Mouse (Mus musculus) adrenal gland, postnatal 10 days (tissue): Measurements from ENCODE around the gene Zbtb49. TPM values are rescaled to one million over a fixed set of nuclear protein-coding genes. Genes with fewer than 3 reads are reported as not detected.
A peak's percentile ranks its signal among the peaks of the same experiment; 100 is the strongest.

Source experiments
- DNase-seq: peaks from one replicate; pipeline ENCODE4 v3.0.0; 2021; ENCODE audit warnings: mixed read lengths
- total RNA-seq, 2 experiments: library from RNA; stranded (reverse); gene quantifications; 2 replicates each; pipeline ENCODE4 v1.2.3; 2021

Zbtb49 gene
- total RNA-seq, 2 experiments from 2014 or later = 7.0 to 12.4 TPM

GRCm38 (mm10) chr5:38195941-38196340 is 24.3 kb downstream of the Zbtb49 start:
- peak; percentile 25 for DNase-seq

- no peak for DNase-seq
Measured at GRCm38 (mm10) chr5:38194946-38195345, 25.3 kb downstream of the Zbtb49 start.

DNA sequence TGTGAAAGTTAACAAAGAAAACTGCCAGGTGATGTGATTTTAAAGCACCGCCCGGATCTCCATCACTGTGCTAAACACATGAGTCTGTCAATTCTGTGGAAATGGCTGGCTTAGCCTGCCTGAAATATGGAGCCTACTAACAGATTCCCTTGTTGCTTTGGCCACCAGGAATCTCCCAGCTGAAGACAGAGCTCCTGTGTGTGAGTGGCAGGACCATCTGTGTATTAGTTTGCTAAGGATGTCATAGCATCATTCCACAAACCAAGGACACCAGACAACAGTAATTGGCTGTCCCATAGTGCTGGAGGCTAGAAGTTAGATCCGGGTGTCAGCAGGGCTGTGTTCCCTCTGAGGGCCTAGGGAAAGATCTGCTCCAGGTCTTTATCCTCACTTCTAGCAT is 29.4 kb downstream of the Zbtb49 start:
- no peak for DNase-seq

GRCm38 (mm10) chr5:38187006-38187405 is 33.3 kb downstream of the Zbtb49 start:
- DNase-seq = no peak

DNA sequence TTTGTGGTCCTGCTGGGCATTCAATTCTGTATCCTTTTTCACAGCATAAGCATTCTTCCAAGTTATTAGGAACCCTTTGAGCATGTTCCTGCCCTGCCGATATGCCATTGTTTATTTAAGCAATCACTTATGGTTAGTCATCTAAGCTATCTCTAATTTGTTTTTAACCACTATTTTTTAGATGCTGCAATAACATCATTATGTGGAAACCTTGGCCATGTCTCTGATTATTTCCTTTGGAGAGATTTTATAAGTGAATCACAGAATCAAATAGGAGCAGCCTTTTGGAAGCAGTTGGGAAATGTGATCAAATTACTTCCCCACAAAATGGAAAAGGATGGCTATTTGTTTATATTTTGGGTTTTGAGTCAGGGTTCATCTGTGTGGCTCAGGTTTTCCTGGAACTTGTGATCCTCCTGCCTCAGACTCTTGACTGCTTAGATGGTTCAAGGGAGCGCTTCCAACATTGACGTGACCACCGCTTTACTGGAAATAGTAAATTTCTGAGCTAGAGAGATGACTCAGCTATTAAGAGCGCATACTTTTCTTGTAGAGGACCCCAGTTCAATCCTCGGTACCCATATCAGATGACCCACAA is 35.5 kb downstream of the Zbtb49 start:
- no peak for DNase-seq

- no peak for DNase-seq
Measured at GRCm38 (mm10) chr5:38174256-38174912, 45.9 kb downstream of the Zbtb49 start.

- DNase-seq = no peak
Measured at GRCm38 (mm10) chr5:38173766-38174165, 46.5 kb downstream of the Zbtb49 start.

DNA sequence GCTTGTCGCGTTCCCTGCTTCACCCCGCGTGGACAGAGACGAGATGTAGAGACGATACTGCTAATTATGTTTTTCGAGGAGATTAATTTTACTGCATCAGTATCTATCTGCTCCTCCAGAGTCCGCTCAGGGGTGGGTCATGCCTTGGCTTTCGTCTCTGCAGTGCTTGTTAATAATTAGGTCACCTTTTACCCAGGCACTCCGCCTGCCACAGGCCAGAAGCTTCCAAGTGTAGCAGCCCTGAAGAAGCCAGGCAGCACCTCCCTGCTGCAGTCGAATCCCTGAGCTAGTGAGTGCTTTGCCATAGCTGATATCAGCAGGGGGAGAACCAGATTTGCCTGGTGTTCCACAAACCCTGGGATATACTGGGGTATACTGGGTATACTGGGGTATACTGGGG is 51.8 kb downstream of the Zbtb49 start:
- DNase-seq = no peak

- DNase-seq = no peak
Measured at GRCm38 (mm10) chr5:38159634-38160413, 60.4 kb downstream of the Zbtb49 start, which contains the start of gene Nsg1. Gene Nsg1, minus strand, starts transcription at chr5:38159907.

GRCm38 (mm10) chr5:38158947-38159633 is 61.2 kb downstream of the Zbtb49 start:
- DNase-seq = peak; percentile 79

DNA sequence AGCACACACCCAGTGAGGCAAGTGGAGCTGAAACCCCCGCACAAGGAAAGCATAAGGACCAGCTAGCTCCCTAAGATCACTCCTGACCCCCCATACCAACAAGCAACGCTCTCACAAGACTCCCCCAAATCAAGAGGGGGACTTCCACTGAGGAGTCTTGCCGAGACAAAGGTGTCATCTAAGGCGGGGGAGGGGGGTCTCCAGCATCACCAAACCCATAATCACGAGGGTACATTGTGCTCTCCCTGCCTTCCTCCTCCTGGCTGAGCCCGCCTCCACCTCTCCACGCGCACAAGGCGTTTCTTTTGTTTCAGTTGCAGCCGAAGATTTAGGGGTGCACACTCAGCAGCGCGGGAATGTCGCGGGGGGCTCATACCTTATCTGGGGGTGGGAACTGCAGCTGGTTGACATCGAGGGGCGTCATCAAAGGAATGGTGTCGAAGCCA is 61.7 kb downstream of the Zbtb49 start:
- DNase-seq = no peak

DNA sequence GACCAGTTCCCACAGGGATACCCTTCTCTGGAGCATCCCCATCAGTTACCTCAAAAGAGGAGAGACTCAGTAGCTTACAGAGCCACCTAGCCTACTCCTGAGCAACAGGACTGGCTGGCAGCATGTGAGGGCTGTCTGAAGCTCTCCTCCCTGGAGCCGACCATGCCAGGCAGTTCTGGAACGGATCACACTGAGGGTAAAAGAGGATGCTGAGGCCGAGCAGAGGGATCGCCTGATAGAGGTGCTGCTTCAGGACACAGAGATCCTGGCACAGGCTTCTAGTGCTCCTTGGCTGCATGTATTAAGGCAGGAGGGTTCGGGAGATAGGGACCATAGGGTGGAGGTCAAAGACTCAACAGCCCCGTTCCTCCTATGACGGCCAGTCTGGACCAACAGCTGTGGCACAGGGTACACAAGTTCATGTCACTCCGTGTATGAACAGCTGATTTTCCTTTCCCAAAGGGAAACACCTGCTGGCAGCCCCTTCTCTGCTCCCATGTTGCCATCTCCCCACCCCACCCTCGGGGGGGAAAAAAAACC is 62.7 kb downstream of the Zbtb49 start:
- DNase-seq = no peak

- DNase-seq = no peak
Measured at GRCm38 (mm10) chr5:38153636-38154035, 66.6 kb downstream of the Zbtb49 start.

GRCm38 (mm10) chr5:38152201-38153108 is 67.8 kb downstream of the Zbtb49 start:
- no peak for DNase-seq

GRCm38 (mm10) chr5:38151264-38151663 is 69.0 kb downstream of the Zbtb49 start:
- peak; percentile 25 for DNase-seq

DNA sequence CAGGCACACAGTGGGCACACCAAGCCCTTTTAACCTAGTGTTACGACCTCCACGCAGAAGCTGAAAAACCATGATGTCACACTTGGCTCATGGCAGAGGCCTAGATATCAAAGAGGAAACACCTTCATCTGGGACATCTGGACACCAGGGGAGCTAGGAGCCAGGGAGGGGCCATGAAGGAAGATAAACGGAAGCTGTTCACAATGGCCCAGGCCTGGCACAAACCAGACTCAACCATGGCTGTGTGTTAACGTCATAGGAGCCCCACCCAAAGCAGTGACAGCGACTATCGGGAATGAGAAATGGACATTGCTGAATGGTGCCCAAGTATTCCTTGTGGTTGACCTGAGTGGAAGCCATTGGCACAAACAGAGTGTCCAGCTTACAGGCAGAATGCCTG is 73.7 kb downstream of the Zbtb49 start:
- DNase-seq = no peak

- no peak for DNase-seq
Measured at GRCm38 (mm10) chr5:38140893-38141292, 79.4 kb downstream of the Zbtb49 start.
